Mouse (Mus musculus): ENCODE results near the gene Spata2.
A peak's percentile ranks its signal among the peaks of the same experiment; 100 is the strongest.

Spata2 gene

GRCm38 (mm10) chr2:167445911-167446780 lies 46.5 kb downstream of the Spata2 start:
- no peak for DNase-seq

- no peak for DNase-seq
Observed at GRCm38 (mm10) chr2:167443411-167444193, 49.1 kb downstream of the Spata2 start.

GRCm38 (mm10) chr2:167439422-167439821 lies 53.3 kb downstream of the Spata2 start:
- peak; percentile 87 for DNase-seq

- no peak for DNase-seq
Observed at GRCm38 (mm10) chr2:167436371-167436770, 56.3 kb downstream of the Spata2 start.

- peak; percentile 89 for DNase-seq
Observed at GRCm38 (mm10) chr2:167435631-167436030, 57.1 kb downstream of the Spata2 start.

GRCm38 (mm10) chr2:167434570-167434969 lies 58.1 kb downstream of the Spata2 start:
- no peak for DNase-seq

GRCm38 (mm10) chr2:167431418-167431776 lies 61.3 kb downstream of the Spata2 start:
- no peak for DNase-seq
